Mouse (Mus musculus): ENCODE results near the gene Sgsh.
A peak's percentile ranks its signal among the peaks of the same experiment; 100 is the strongest.

GRCm38 (mm10) chr11:119404627-119405026 lies 49.3 kb upstream of the Sgsh start:
- TF ChIP-seq CTCF (IDR thresholded peaks at IDR 0.05; ENCODE audit: borderline replicate concordance, insufficient read depth, low read length) (peak; percentile 59), POLR2A (IDR thresholded peaks at IDR 0.05; ENCODE audit: low read depth, low read length) (no peak)
